Mouse (Mus musculus): Measurements from ENCODE around the gene Ccr7.

DNA sequence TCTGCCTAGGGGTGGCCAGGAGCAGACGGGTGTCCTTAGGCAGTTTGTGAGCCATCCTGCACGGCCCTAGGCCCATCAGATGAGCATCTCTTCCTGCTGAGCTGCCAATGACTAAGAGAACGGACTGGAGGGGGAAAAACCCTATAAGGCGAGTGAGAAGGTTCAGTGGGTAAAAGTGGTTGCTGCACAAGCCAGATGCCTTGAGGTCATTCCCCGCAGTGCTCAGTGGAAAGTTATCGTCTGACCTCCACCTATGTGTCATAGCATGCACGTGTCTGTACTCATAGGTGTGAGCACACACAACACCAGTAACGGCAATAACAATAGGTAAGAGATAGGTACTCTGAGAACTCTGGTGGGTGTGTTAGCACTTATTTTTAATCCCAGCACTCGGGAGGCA lies 56.0 kb downstream of the Ccr7 start:
- TF ChIP-seq GATA1 (IDR thresholded peaks at IDR 0.05; ENCODE audit: borderline replicate concordance, low read length) (no peak), FLI1 (IDR thresholded peaks at IDR 0.05; ENCODE audit: low read length) (no peak)

Data from megakaryocyte, embryonic 14.5 days (primary cell).